Mouse (Mus musculus) forebrain, embryonic 15.5 days (tissue): Measurements from ENCODE around the gene Pyroxd2. TPM values are rescaled to one million over a fixed set of nuclear protein-coding genes. Genes with fewer than 3 reads are reported as not detected.
"Not testable (repeated sequence)": the region's sequence is repeated elsewhere in the genome, so short reads cannot be mapped to it uniquely, and the experiment has no call there.

Source experiments
- ATAC-seq: fragments of 200-750 bp; cut with Nextera tagmentation; replicated peaks from 2 replicates; pipeline ENCODE4 v1.8.0; 2017; ENCODE audit warnings: mild to moderate bottlenecking, moderate TSS enrichment, moderate library complexity
- H3K27ac ChIP-seq: fragments of 300-500 bp; sonication (generic); replicated peaks from 2 replicates; pipeline ENCODE4 v1.5.1; 2015; ENCODE audit warnings: mild to moderate bottlenecking, inconsistent platforms
- H3K27me3 ChIP-seq: fragments of 300-500 bp; sonication (generic); 2 replicates; pipeline ENCODE4 v1.6.1; 2015; ENCODE audit warnings: inconsistent platforms
- H3K36me3 ChIP-seq: fragments of 300-500 bp; sonication (generic); 2 replicates; pipeline ENCODE4 v1.6.1; 2015; ENCODE audit warnings: mild to moderate bottlenecking, inconsistent platforms
- H3K4me1 ChIP-seq: fragments of 300-500 bp; sonication (generic); 2 replicates; pipeline ENCODE4 v1.6.1; 2015; ENCODE audit warnings: inconsistent platforms
- H3K4me2 ChIP-seq: fragments of 300-500 bp; sonication (generic); replicated peaks from 2 replicates; pipeline ENCODE4 v1.6.1; 2015; ENCODE audit warnings: mild to moderate bottlenecking, inconsistent platforms
- H3K4me3 ChIP-seq: fragments of 300-500 bp; sonication (generic); 2 replicates; pipeline ENCODE4 v1.5.1; 2015; ENCODE audit warnings: mild to moderate bottlenecking, inconsistent platforms
- H3K9ac ChIP-seq: fragments of 300-500 bp; sonication (generic); replicated peaks from 2 replicates; pipeline ENCODE4 v1.6.1; 2015; ENCODE audit warnings: mild to moderate bottlenecking, inconsistent platforms
- H3K9me3 ChIP-seq: fragments of 300-500 bp; sonication (generic); 2 replicates; pipeline ENCODE4 v1.6.1; 2016; ENCODE audit warnings: inconsistent platforms
- WGBS: fragments of 180-500 bp; shearing (Covaris S2); methylation state at CpG from one replicate; pipeline ENCODE4 v1.1.7; 2015; ENCODE audit warnings: mixed read lengths; 5-methylcytosine and 5-hydroxymethylcytosine counted together
- polyA plus RNA-seq: library from polyadenylated mRNA; unstranded; fragments of >200 nt; fragmentation: Nextera tagmentation; extraction: Ambion mirVana; gene quantifications from 2 replicates; pipeline ENCODE4 v1.2.1, GENCODE M21; 2015

Pyroxd2 gene
- 1.9 and 2.0 TPM in 2 replicates for polyA plus RNA-seq

DNA sequence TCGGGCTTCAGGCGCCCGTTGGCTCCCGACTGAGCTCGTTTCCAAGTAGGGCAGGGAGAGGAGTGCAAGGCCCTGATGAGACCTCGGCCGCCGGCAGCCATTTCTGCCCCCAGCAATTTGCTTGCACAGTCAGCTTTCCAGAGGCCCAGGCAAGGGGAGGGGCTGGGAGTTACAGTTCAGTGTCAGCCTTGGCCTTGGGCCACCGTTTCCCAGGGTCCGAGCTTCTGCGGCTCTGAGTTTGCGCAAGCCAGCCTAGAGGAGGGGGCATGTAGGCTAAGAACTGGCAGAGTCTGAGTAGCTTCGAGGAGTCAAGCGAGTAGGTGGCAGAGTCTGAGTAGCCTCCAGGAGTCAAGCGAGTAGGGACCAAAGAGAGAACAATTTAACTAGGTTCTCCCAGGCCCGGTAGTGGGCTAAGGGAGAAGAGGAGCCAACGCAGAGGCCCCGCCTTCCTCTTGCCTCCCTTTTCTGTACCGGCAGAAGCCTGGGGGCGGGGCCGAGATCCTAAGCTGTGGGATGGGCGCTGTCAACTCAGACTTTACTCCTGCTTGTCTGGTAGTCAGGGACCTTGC is at the start of gene Pyroxd2:
Pyroxd2 (minus strand) TSS at position 413 of the 569 bp plus-strand sequence.
- H3K4me3 ChIP-seq = peak within 1 kb of the TSS; percentile 43
- H3K4me1 ChIP-seq = peaks cover 21% of the 10 kb centered on the region
- peak; percentile 91 for ATAC-seq
- H3K27me3 ChIP-seq = no peaks in the 10 kb centered on the region
- H3K27ac ChIP-seq = peak within 1 kb of the TSS; percentile 47
- H3K4me2 ChIP-seq = peak within 1 kb of the TSS; percentile 74
- H3K36me3 ChIP-seq = no peaks in the 10 kb centered on the region
- 3% methylated on average over 22 of the region's 22 CpGs for WGBS
- no peaks in the 10 kb centered on the region for H3K9me3 ChIP-seq
- peak within 1 kb of the TSS; percentile 52 for H3K9ac ChIP-seq

DNA sequence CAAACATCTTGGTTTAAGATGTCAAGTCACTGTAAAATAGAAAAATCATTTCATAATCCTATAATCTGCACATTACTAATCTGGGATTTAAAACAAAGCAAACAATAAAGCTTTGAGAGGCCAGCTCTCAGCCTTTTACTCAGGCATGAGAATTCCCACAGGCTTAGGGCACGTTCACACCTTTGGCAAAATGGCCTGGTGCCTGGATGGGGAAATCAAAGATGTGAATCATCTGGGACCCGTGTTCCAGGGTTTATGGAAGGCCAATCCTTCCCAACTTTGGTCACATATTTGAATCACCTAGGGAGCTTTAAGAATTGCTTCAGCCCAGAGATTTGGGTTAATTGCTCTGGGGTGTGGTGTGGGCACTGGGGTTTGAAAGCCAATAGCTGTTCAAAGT is 45.3 kb upstream of the Pyroxd2 start:
- Histone ChIP-seq H3K27ac (no peak overlapping the region), H3K9ac (no peak overlapping the region), H3K9me3 (no peaks in the 10 kb centered on the region), H3K27me3 (peaks cover 6% of the 10 kb centered on the region; the same call in 1 of the 2 replicates), H3K4me1 (peaks cover 7% of the 10 kb centered on the region; the same call in 1 of the 2 replicates), H3K4me3 (no peak overlapping the region), H3K4me2 (no peak overlapping the region), H3K36me3 (no peaks in the 10 kb centered on the region)
- no peak for ATAC-seq
- 48% methylated on average over 2 of the region's 2 CpGs for WGBS

DNA sequence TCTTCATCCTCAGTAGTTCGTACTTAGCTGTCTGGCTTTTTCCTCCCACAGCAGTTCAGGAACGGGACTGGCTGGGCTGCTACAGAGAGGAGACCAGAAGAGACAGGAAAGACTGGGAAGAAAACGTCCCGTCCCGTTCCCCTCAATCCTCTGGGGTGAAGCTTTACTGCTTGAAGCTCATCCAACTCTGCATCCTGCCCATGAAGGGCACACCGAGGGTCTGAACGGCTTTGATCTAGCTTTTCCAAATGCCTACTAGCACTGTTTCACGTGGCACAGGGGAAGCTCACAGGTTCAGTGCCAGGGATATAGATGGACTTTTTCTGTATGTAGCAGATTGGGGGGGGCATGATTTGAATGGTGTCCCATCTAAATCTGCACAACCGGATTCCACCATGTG is 43.2 kb upstream of the Pyroxd2 start:
- H3K27me3 ChIP-seq = peaks cover 6% of the 10 kb centered on the region; the same call in 1 of the 2 replicates
- H3K9ac ChIP-seq = no peak overlapping the region; the same call in 1 of the 2 replicates
- 25% methylated on average over 9 of the region's 9 CpGs for WGBS
- H3K4me1 ChIP-seq = peaks cover 7% of the 10 kb centered on the region; the same call in 1 of the 2 replicates
- no peaks in the 10 kb centered on the region for H3K36me3 ChIP-seq
- no peaks in the 10 kb centered on the region for H3K9me3 ChIP-seq
- ATAC-seq = no peak
- peak overlapping the region; percentile 65 for H3K4me2 ChIP-seq
- H3K27ac ChIP-seq = no peak overlapping the region
- H3K4me3 ChIP-seq = no peak overlapping the region; the same call in 1 of the 2 replicates

DNA sequence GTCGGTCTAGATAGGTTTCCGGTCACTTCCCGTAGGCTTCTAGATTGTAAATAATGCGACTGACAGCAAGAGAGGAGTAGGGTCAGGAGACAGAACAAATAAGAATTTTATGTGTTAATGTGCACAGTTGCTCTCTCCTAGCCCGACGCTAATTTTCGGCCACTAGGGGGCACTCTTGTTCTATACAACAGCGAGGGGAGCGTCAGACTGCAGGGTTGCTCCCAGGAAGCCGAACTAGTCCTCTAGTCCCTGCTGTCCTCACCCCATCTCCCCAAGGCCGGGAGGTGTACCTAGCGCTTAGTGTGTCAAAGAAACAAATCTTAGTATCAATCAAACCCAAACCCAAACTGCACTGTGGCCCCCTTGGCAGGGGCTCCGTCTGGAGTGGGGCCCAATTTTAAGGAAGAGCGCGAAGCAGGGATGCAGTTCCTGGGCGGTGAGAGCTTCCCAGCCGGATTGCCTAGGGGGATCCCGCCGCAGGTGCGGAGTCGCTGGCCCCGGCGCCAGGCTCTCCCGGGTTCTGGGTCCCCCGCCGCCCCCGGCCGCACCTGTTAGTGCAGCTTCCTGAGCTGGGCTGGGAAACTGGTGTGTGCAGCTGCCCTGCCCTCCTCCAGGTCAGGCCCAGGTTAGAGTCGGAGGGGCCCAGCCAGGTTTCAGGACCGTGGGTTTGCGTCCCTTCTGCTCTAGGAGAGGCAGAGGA is 42.5 kb upstream of the Pyroxd2 start:
- Histone ChIP-seq H3K4me1 (peaks cover 7% of the 10 kb centered on the region; the same call in 1 of the 2 replicates), H3K9ac (peak overlapping the region; percentile 37), H3K9me3 (no peaks in the 10 kb centered on the region), H3K36me3 (no peaks in the 10 kb centered on the region), H3K4me3 (peak overlapping the region; percentile 39), H3K27me3 (peaks cover 6% of the 10 kb centered on the region; the same call in 1 of the 2 replicates), H3K4me2 (peak overlapping the region; percentile 65), H3K27ac (no peak overlapping the region)
- ATAC-seq = peak; percentile 95
- 2% methylated on average over 31 of the region's 31 CpGs for WGBS

DNA sequence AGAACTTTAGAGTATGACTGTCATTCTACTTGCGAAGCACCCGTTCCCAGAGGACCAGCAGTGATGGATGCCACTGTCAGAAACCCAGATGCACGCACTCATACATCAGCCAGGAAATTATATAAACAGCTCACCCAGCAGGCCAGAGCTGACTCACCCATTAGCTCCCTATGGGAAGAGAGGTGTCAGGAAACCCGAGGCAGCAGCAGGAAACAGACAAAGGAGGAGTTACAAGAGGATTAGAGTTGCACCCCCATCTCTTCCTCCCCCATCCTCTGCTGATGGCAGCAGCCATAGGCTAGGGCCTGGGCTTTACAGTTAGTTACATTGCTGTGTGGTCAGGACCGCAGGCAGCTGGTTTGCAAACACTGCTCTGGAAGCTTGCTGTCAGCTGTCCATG is 35.7 kb upstream of the Pyroxd2 start:
- no peak for ATAC-seq
- H3K4me2 ChIP-seq = no peak overlapping the region
- H3K4me1 ChIP-seq = peaks cover 13% of the 10 kb centered on the region
- H3K27ac ChIP-seq = no peak overlapping the region
- WGBS = 64% methylated on average over 5 of the region's 5 CpGs
- H3K27me3 ChIP-seq = no peaks in the 10 kb centered on the region
- no peaks in the 10 kb centered on the region for H3K9me3 ChIP-seq
- no peak overlapping the region for H3K9ac ChIP-seq
- no peak overlapping the region for H3K4me3 ChIP-seq
- no peaks in the 10 kb centered on the region for H3K36me3 ChIP-seq

DNA sequence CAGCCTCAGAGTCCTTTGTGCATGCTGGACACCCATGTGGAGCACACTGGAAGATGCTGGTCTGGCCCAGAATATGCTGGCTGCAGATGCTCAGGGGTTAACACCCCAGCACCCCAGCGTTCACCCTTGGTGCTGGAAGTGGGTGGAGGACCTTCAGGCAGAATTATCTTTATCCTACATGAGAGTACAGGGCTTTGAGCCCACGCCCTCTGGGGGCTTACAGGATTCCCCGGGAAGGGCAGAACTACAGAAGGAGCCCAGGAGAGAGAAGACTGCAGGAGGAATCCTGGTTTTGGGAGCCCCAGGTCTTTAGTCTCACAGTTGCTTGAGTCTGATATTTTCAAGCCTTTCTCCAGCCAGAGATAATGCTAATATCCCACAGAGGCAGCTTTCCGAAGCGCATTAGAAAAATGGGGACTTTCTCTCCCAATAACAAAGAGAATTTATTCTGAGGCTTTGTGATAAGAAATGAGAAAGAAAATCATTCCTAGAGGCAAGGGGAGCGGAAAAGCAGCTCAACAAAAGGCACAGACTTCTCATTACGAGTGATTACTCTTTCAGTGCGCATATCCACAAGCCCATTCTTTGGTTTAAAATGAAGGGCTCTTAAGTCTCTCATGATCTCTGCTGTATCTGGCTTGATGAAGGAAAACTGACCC is 33.1 kb upstream of the Pyroxd2 start:
- no peaks in the 10 kb centered on the region for H3K9me3 ChIP-seq
- no peaks in the 10 kb centered on the region for H3K27me3 ChIP-seq
- H3K4me1 ChIP-seq = peaks cover 13% of the 10 kb centered on the region
- no peak for ATAC-seq
- WGBS = 12% methylated on average over 8 of the region's 8 CpGs
- no peaks in the 10 kb centered on the region for H3K36me3 ChIP-seq
- H3K27ac ChIP-seq = no peak overlapping the region
- no peak overlapping the region for H3K4me2 ChIP-seq
- H3K4me3 ChIP-seq = no peak overlapping the region
- no peak overlapping the region for H3K9ac ChIP-seq

DNA sequence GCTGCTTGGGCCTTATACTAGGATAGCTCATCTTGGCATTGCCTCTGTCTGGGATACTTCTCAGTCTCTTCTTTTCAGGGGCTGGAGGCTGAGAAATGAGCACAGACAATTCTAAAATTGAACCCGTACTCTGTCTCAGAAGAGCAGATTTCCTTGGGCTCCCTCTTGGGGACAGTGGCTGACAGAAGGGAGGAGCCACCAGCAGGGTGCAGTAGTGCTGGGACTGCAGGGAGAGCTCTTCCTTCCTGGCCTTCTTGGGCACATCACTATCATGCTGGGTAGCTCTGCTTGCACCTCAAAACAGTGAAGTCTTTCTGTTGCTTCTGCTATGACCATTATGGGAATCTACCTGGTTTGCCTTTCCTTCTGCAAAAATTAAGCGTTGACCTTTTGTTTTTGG is 32.6 kb upstream of the Pyroxd2 start:
- WGBS = 38% methylated on average over 2 of the region's 2 CpGs
- no peak overlapping the region for H3K27ac ChIP-seq

DNA sequence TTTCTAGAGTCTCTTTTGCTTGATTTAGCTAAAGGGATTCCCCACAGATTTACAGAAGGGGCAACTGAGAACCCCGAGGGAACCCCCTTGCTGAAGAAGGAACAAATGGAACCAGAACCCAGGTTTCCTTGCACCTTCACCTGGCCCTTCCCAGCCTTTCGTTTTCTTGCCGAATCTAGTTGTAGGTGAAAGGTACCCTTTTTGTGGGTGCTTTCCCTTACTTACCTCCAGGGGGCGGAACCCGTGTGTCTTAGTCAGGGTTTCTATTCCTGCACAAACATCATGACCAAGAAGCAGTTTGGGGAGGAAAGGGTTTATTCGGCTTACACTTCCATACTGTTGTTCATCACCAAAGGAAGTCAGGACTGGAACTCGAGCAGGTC is 27.6 kb upstream of the Pyroxd2 start:
- H3K27me3 ChIP-seq, ATAC-seq, H3K9me3 ChIP-seq, H3K36me3 ChIP-seq: not testable (repeated sequence)
- Histone ChIP-seq H3K4me2 (peak overlapping the region; percentile 59), H3K4me1 (peaks cover 12% of the 10 kb centered on the region), H3K27ac (peak overlapping the region; percentile 95), H3K4me3 (peak overlapping the region; percentile 87), H3K9ac (peak overlapping the region; percentile 67)
- 60% methylated on average over 7 of the region's 7 CpGs for WGBS

More for the DNA sequence above, 32.6 kb upstream of the Pyroxd2 start:
- peaks cover 14% of the 10 kb centered on the region for H3K4me1 ChIP-seq
- no peak for ATAC-seq
- H3K4me3 ChIP-seq = no peak overlapping the region
- no peak overlapping the region for H3K9ac ChIP-seq
- H3K36me3 ChIP-seq = no peaks in the 10 kb centered on the region
- H3K4me2 ChIP-seq = no peak overlapping the region
- H3K9me3 ChIP-seq = no peaks in the 10 kb centered on the region
- no peaks in the 10 kb centered on the region for H3K27me3 ChIP-seq

DNA sequence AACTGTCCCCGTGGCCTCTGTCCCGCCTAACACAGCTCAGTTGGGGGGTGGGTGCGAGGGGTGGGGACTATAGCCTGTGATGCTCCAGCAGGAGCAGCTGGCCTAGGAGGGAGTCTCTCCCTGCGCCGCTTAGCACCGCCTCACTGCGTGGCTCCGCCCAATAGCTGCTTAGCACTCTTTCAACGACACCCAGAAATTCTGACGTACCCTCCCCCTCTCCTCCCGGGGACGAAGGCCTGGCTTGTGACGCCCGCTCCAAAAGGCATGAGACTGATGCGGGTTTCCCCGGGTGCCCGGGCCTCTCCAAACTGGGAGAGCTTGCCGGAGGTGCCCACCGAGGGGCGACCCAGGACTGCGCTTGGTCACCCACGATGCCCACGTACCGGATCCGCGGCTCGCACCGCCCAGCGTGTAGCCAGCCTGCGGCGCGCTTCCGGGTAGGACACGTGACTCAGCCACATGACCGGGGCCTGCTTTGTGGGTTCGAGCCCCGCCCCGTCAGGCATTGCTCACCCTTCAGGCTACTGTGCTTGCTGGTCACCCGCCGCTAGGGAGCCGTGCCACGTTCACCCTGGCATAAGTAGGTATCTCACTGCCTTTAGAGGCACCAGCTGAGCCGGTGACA is 27.1 kb upstream of the Pyroxd2 start, which contains the start of gene Hps1:
Hps1 (minus strand) TSS at position 448 of the 625 bp plus-strand sequence.
- H3K9ac ChIP-seq = peak within 1 kb of the TSS; percentile 67
- no peaks in the 10 kb centered on the region for H3K36me3 ChIP-seq
- H3K27ac ChIP-seq = peak within 1 kb of the TSS; percentile 95
- H3K9me3 ChIP-seq = no peaks in the 10 kb centered on the region
- H3K27me3 ChIP-seq = no peaks in the 10 kb centered on the region
- peak within 1 kb of the TSS; percentile 59 for H3K4me2 ChIP-seq
- peak within 1 kb of the TSS; percentile 87 for H3K4me3 ChIP-seq
- WGBS = 1% methylated on average over 43 of the region's 43 CpGs
- ATAC-seq = peak; percentile 99
- H3K4me1 ChIP-seq = peaks cover 12% of the 10 kb centered on the region

DNA sequence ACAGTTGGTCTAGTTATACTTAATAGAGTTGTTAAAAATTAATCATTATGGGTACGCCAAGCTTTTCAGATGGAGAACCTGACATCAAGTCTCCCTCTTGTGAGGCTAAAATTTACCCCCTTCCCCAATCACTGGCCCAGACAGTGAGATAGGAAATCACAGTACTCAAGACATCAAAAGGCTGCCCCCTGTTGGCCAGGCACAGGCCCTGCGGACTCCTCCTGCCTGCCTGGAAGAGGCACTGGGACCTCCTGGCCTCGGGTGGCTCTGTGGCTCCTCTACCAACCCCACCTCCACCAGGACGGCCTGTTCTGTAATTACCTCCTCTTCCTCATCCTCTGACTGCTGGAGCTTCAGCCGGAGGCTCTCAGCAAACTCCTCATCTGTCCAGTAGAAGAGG is 25.2 kb upstream of the Pyroxd2 start:
- Histone ChIP-seq H3K4me2 (no peak overlapping the region), H3K27ac (no peak overlapping the region), H3K27me3 (no peaks in the 10 kb centered on the region), H3K4me1 (peaks cover 12% of the 10 kb centered on the region), H3K36me3 (no peaks in the 10 kb centered on the region), H3K9me3 (no peaks in the 10 kb centered on the region), H3K9ac (no peak overlapping the region), H3K4me3 (no peak overlapping the region)
- 81% methylated on average over 5 of the region's 5 CpGs for WGBS
- ATAC-seq = no peak

DNA sequence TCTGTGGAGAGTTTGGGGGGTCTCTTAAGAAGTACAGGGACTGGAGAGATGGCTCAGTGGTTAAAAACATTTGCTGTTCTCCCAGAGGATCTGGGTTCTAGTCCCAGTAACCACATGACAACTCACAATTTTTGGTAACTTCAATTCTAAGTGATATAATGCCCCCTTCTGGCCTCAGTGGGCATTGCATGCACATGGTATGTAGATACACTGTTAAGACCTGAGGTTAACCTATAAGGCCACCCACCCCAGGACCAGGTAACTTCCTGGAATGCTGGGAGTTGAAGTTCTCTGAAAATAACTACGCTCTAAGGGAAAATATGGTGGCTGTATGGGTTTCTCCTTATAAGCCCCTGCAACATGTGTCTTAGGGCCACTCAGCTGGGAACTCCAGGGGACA is 24.2 kb upstream of the Pyroxd2 start:
- ATAC-seq = no peak
- H3K27ac ChIP-seq = no peak overlapping the region
- no peak overlapping the region for H3K9ac ChIP-seq
- WGBS = 95% methylated on average over 1 of the region's 1 CpGs
- H3K4me2 ChIP-seq = no peak overlapping the region
- H3K9me3 ChIP-seq = no peaks in the 10 kb centered on the region
- H3K36me3 ChIP-seq = no peaks in the 10 kb centered on the region
- H3K4me1 ChIP-seq = peaks cover 12% of the 10 kb centered on the region
- H3K4me3 ChIP-seq = no peak overlapping the region
- no peaks in the 10 kb centered on the region for H3K27me3 ChIP-seq
